Mouse (Mus musculus): ENCODE measurements at regions not wholly inside any gene's neighbourhood (a gene's known extent, or its start where the extent isn't known, plus 50 kb on each side); places are given as distances from the start of the nearest gene placed in this dataset.
A peak's percentile ranks its signal among the peaks of the same experiment; 100 is the strongest.

DNA sequence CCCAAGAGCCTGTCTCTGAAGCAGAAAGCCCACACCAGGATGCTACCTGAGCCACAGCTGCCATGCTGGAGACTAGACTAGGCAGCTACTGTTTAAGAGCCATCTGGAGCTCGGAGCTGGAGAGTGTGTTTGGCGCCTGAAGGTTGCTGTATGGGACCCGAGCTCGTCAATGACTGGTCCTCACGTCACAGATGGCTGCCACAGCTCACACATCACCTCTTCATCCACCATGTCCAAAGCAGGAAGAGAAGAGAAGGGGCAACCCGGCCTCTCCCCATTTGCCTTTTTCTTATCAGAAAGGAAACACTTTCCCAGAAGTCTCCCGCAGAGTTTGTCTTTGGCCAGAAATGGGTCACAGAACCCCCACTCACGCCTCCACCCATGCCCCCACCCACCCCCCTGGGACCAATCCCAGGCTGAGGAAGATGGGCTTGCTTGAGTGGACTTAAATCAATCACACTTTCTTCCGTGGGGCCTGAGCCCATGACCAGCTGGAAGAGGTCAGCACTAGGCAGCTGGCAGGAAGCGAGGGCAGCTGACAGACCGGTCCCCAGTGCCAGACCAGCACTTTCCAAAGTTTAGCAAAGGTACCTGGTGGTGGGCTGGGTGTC, 53.5 kb upstream of the Ptpn1 start:
- no peak for DNase-seq (ENCODE audit: low spot score in 2 of 2)

GRCm38 (mm10) chr2:167877254-167877870, 54.5 kb upstream of the Ptpn1 start:
- no peak for DNase-seq (ENCODE audit: low spot score in 2 of 2)

- DNase-seq (ENCODE audit: low spot score in 2 of 2), result no peak
Measured at GRCm38 (mm10) chr2:167872507-167872906, 59.4 kb upstream of the Ptpn1 start.

- DNase-seq (ENCODE audit: low spot score in 2 of 2), result no peak
Measured at GRCm38 (mm10) chr2:167870153-167870552, 61.7 kb upstream of the Ptpn1 start.

DNA sequence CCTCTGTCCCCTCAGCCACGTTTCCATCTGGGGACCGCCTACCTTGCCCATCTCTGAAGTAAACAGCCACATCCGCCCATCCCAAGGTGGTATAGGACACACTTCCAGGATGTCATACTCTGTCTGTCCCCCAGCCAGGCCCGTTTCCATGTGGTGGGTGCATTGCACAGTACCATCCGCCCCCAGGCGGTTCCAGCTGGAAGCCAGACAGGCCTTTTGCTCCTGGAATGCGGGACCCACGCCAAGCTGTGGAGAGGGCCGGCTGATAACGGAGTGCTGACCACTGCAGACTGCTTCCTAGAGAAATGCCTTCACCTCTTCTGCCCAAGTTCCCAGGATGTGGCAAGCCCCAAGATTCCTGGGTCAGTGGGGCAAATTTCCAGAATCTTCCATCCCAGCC, 65.1 kb upstream of the Ptpn1 start:
- no peak for DNase-seq (ENCODE audit: low spot score in 2 of 2)

DNA sequence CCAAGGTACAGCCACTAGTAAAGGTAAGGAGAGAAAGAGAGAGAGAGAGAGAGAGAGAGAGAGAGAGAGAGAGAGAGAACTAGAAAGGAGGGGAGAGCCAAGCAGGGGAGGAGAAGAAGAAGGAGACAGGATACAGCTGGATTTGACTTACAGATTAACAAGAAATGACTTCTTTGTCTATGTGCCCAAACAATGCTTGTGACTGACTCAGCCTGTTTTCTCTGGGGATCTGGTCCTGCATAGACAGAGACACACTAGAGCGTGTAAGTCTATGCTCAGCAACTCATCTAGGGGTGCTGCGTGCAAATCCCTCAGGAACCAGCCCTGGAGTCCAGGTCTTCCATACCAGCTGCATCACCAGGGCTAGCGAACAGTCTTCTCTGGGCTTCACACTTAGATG, 66.3 kb upstream of the Ptpn1 start:
- DNase-seq (ENCODE audit: low spot score in 2 of 2), result no peak

- no peak for DNase-seq (ENCODE audit: low spot score in 2 of 2)
Measured at GRCm38 (mm10) chr2:167864672-167865071, 67.2 kb upstream of the Ptpn1 start.

- DNase-seq (ENCODE audit: low spot score in 2 of 2), result no peak
Measured at GRCm38 (mm10) chr2:167864228-167864627, 67.6 kb upstream of the Ptpn1 start.

DNA sequence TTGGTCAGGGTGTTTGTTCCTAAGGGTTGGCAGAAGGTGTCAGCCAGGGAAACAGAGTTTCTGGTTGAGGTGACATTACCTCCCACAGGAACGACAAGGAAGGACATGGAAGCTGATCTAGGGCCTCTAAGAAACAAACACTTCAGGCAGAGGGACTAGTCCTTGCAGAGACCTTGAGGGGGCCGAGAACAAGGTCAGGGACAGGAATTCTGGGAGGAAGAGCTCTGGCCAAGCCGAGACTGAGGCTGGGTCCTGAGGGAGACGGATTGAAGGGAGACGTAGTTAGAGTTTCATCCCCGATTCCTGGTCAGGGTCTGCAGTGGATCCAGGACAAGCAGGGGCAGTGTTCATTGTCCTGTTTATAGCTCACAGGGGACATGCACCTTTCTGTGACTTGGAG, 68.2 kb upstream of the Ptpn1 start:
- DNase-seq (ENCODE audit: low spot score in 2 of 2), result no peak

GRCm38 (mm10) chr2:167861178-167861520, 70.7 kb upstream of the Ptpn1 start:
- DNase-seq (ENCODE audit: low spot score in 2 of 2), result no peak

DNA sequence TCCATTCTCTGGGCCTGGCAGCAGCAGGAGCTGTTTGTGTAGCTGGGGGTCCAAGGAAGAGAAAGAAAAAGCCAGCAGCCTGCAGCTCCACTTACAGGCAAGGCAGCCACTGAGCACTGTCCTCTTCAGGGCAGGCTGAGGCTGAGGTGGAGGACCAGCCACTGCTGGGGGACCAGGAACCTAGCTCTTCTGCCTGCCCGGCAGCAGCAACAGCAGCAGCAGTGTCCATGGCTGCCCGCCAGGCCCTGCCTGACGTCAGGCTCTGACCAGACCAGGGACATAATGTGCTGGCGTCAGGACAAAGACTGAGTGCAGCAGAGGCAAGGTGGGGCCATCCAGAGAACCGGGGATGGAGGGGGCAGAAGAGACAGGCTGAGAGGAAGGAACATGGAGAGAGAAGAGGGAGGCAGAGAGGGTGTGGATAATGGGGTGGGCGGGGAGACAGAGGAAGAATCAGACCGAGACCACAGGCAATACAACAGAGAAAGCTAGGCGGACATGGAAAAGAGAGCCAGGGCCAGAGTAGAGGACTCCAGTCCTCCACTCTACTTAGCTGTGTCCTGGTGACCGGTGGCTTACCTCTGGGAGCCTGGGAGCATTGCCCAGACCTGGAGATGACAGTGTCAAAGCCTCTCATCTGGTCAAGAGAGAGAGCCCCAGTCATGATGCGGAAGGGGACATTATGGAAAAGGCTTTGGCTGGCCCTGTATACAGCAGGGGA, 71.2 kb upstream of the Ptpn1 start:
- DNase-seq (ENCODE audit: low spot score in 2 of 2), result no peak

- DNase-seq (ENCODE audit: low spot score in 2 of 2), result peak in 1 of 2 experiments; percentile 22
Measured at GRCm38 (mm10) chr2:167859575-167859974, 72.3 kb upstream of the Ptpn1 start.

DNA sequence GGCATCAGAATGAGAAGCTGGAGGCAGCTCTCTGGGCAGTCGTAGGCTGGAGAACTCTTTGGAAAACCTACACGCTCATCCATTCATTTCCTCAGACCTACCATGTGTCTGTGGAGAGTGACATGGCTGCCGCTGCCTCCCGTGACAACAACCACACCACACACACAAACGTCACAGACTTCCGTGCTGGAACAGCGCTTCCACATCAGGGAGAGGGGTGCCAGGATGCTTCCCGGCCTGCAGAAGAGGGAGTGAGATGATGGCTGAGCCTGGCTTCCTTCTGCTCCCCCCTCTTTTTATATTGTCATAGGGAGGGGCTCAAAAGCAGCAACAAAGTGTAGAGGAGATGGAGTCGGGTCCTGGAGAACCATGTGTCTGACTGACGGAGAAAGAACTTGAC, 73.5 kb upstream of the Ptpn1 start:
- DNase-seq (ENCODE audit: low spot score in 2 of 2), result no peak

DNA sequence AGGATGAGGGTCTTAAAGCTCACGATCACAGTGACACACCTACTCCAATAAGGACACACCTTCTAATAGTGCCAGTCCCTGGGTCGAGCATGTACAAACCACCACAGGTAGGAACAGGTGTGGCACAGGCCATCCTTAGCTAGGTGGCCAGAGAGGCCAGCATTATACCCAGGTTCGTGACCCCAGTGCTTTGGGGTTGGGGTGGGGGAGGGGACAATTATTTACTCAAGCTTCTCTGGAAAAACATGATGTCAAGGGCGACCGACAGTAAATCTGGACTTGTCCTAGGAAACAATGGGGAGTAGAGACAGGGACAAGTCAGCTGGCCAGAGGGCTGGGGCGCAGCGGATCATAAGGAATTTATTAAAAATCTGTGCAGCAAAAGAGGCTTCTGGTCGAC, 73.9 kb upstream of the Ptpn1 start:
- no peak for DNase-seq (ENCODE audit: low spot score in 2 of 2)

- no peak for DNase-seq (ENCODE audit: low spot score in 2 of 2)
Measured at GRCm38 (mm10) chr2:167856920-167857475, 74.9 kb upstream of the Ptpn1 start.

DNA sequence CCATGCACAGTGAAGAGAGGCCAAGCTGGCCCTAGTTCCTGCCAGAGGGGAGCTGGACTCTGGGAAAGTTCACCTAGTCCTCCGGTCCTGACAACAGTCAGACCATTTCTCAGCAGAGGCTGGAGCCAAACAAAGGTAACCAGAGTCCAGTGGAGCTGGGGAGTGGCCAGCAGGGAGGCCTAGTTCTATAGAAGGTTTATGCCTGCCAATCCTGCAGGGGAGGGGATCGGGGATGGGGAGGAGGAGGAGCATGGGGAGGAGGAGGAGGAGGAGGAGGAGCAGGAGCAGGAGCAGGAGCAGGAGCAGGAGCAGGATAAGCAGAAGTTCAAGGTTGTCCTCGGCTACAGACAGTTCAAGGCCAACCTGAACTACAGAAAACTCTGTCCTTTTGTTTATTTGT, 75.8 kb upstream of the Ptpn1 start:
- no peak for DNase-seq (ENCODE audit: low spot score in 2 of 2)

- DNase-seq (ENCODE audit: low spot score in 2 of 2), result no peak
Measured at GRCm38 (mm10) chr2:167854060-167854459, 77.8 kb upstream of the Ptpn1 start.

DNA sequence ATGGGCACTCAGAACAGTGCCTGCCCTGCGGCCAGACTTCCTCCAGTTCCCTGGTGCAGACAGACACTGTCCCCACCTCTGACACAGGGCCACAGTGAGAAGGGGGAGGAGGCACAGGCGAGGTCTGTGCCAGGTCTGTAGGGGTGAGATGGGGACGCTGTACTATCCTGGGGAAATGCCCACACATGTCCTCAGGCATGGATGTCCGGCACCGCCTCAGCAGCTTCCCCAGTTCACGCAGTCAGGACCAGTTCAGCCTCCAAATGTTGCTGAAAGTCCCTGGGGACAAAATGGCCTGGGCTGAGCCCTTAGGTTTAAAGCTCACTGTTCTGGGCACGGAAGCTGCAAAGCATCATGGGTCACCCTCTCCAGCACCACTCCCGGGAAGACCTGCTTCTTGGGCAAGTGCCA, 78.4 kb upstream of the Ptpn1 start:
- DNase-seq (ENCODE audit: low spot score in 2 of 2), result no peak

- no peak for DNase-seq (ENCODE audit: low spot score in 2 of 2)
Measured at GRCm38 (mm10) chr2:167852582-167852981, 79.3 kb upstream of the Ptpn1 start.

DNA sequence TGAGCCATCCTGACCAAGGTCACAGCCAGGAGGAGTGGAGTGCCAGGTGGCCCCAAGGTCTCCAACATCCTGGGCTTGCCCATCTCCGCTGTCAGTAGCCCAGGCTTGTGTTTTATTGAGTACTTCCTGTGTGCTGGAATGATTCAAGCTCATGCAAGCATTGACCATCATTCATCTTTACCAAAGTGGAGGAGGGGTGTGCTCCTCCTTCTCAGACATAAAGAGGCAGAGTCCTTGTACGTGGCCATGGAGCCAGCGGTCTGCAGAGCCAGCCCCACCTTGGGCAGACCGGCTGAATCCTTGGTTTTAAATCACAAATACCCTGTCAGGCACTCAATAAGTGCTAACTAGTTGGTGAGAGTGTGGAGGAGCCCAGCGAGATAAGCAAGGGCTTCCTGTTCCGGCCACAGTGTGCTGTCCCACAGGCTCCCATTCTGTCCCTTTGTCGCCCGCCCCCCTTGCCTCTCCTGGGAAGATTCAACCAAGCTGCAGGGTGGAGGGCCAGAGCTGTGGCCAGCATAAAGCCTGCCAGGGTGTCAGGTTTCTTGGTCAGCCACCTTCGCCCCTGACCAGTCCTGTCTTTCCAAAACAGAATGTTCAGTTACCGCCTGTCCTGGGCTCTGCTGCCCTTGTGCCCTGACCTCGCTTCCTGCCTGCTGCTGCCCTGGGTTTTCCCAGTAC, 80.5 kb upstream of the Ptpn1 start:
- DNase-seq (ENCODE audit: low spot score in 2 of 2), result no peak

DNA sequence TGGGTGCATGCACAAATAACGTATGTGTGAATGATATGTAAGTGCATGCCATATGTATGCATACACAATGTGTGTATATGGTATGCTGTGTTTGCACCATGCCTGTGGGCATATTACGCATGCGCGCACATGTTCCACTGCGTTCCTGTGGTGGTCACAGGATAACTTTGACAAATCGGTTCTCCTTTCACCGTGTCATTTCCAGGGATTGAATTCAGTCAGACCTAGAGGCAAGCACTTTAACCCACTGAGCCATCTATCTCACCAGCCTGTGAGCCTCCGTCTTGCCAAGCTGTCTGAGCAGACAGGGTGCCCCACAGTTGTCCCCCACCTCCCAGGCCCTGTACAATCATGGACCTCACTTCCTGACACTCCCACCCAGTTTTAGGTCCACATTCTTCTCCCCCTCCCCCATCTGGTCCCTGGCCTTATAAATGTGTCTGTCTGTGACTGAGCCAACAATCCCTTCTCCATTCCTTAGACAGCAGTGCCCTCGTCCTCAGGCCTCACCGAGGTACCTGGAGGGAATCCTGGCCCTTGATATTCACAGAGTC, 81.8 kb upstream of the Ptpn1 start:
- DNase-seq (ENCODE audit: low spot score in 2 of 2), result no peak

Measured in thymus, postnatal 10 days (tissue).